ENCODE assay signal across 27 mouse cellular contexts in genomic region chr13:106830029-106830428, GRCm38 (mm10).
"Had no signal": no experiment of that assay in that cellular context is flagged by ENCODE, and none has a peak within 500 bp of the region (broad histone marks: within the 10 kb centered on the region; RNA-seq: fewer than 3 reads in every experiment).

No protein-coding gene starts in this region.

- H3K4me2 ChIP-seq: embryonic facial prominence, embryonic 12.5 days; embryonic facial prominence, embryonic 13.5 days; embryonic facial prominence, embryonic 15.5 days; forebrain, embryonic 12.5 days; forebrain, embryonic 13.5 days; forebrain, embryonic 15.5 days had no signal

- ATAC-seq: forebrain, embryonic 13.5 days; forebrain, embryonic 14.5 days; forebrain, embryonic 15.5 days; forebrain, embryonic 16.5 days; forebrain, postnatal 0 days had no signal

- H3K27me3 ChIP-seq: embryonic facial prominence, embryonic 12.5 days; embryonic facial prominence, embryonic 13.5 days; embryonic facial prominence, embryonic 15.5 days; forebrain, embryonic 12.5 days; forebrain, embryonic 13.5 days; forebrain, embryonic 15.5 days had no signal

- H3K36me3 ChIP-seq: embryonic facial prominence, embryonic 12.5 days; embryonic facial prominence, embryonic 15.5 days had no signal

- H3K9ac ChIP-seq: embryonic facial prominence, embryonic 12.5 days; embryonic facial prominence, embryonic 13.5 days; embryonic facial prominence, embryonic 15.5 days; forebrain, embryonic 12.5 days; forebrain, embryonic 13.5 days; forebrain, embryonic 15.5 days; forebrain, postnatal 0 days had no signal

- H3K4me3 ChIP-seq: embryonic facial prominence, embryonic 10.5 days; embryonic facial prominence, embryonic 12.5 days; embryonic facial prominence, embryonic 13.5 days; embryonic facial prominence, embryonic 15.5 days; erythroblast, embryonic 14.5 days; forebrain, embryonic 10.5 days; forebrain, embryonic 12.5 days; forebrain, embryonic 13.5 days; forebrain, embryonic 15.5 days; gastrocnemius, adult 2 months had no signal

- DNase-seq: cerebellum, adult 18-20 months; cerebellum, adult 2 months; cerebellum, adult 8-10 months; cerebellum, adult 9-10 months; cerebellum, adult 9-11 months; cerebellum, postnatal 10 days; cerebellum, postnatal 14 days; cerebellum, postnatal 25 days; cerebellum, postnatal 36 days; embryo, embryonic 11 days; forebrain, postnatal 0 days; gastrocnemius, adult 2 months; gastrocnemius, postnatal 10 days; gastrocnemius, postnatal 14 days; gastrocnemius, postnatal 25 days; gastrocnemius, postnatal 36 days had no signal

- H3K27ac ChIP-seq: embryonic facial prominence, embryonic 10.5 days; embryonic facial prominence, embryonic 12.5 days; embryonic facial prominence, embryonic 13.5 days; embryonic facial prominence, embryonic 15.5 days; forebrain, embryonic 10.5 days; forebrain, embryonic 12.5 days; forebrain, embryonic 13.5 days; forebrain, embryonic 15.5 days; gastrocnemius, adult 2 months had no signal

- H3K9me3 ChIP-seq: embryonic facial prominence, embryonic 10.5 days; embryonic facial prominence, embryonic 12.5 days; embryonic facial prominence, embryonic 13.5 days; embryonic facial prominence, embryonic 15.5 days; forebrain, embryonic 10.5 days; forebrain, embryonic 12.5 days; forebrain, embryonic 13.5 days; forebrain, embryonic 15.5 days had no signal

- H3K4me1 ChIP-seq: embryonic facial prominence, embryonic 12.5 days; embryonic facial prominence, embryonic 13.5 days; embryonic facial prominence, embryonic 15.5 days; forebrain, embryonic 10.5 days; forebrain, embryonic 12.5 days; forebrain, embryonic 13.5 days; forebrain, embryonic 15.5 days had no signal
